Mouse (Mus musculus): ENCODE data around the gene Zfp950.

GRCm38 (mm10) chr19:61083006-61083405 lies 57.6 kb downstream of the Zfp950 start:
- no peak for TF ChIP-seq POLR2A (IDR thresholded peaks at IDR 0.05; ENCODE audit: control insufficient read depth, extremely low read depth, insufficient read depth, low read length, poor library complexity)
- no peak for TF ChIP-seq CTCF (IDR thresholded peaks at IDR 0.05; ENCODE audit: borderline replicate concordance, control insufficient read depth, extremely low read depth, insufficient read depth, low read length, poor library complexity)
